Comparison of ENCODE assay signal across 14 mouse cellular contexts in genomic region chr12:34937918-34938317, GRCm38 (mm10). TPM values are rescaled to one million over a fixed set of nuclear protein-coding genes. Genes with fewer than 3 reads are reported as not detected.
DNase-seq lines count a peak whose midpoint lies in the region; ATAC-seq lines count a peak whose summit lies in the region.
"Had no signal": no experiment of that assay in that cellular context is flagged by ENCODE, and none has a peak within 500 bp of the region (broad histone marks: within the 10 kb centered on the region; RNA-seq: fewer than 3 reads in every experiment).

No protein-coding gene starts in this region.

- intact Hi-C loops in heart, postnatal 10 days (cut with DNase I): no loop called here

- no peak overlapping the region for H3K4me3 ChIP-seq in midbrain, embryonic 11.5 days (ENCODE audit: low read depth, low read length)
- H3K4me3 ChIP-seq in midbrain, embryonic 13.5 days (replicated peaks): no peak overlapping the region
- H3K4me3 ChIP-seq: embryonic facial prominence, embryonic 15.5 days; limb, embryonic 12.5 days had no signal

- peaks cover 4% of the 10 kb centered on the region; the same call in 1 of the 2 replicates for H3K9me3 ChIP-seq in midbrain, embryonic 11.5 days (ENCODE audit: control insufficient read depth, low read length)
- 0 out of 2 replicates have a peak, but pooled peaks cover 4% of the 10 kb centered on the region for H3K9me3 ChIP-seq in midbrain, embryonic 13.5 days

- 95% methylated on average over 1 of the region's 1 CpGs for WGBS in midbrain, embryonic 11.5 days
- WGBS in midbrain, embryonic 13.5 days: 92% methylated on average over 1 of the region's 1 CpGs

- no peak overlapping the region for H3K9ac ChIP-seq in midbrain, embryonic 11.5 days (ENCODE audit: low read length)
- H3K9ac ChIP-seq in midbrain, embryonic 13.5 days (replicated peaks): no peak overlapping the region
- H3K9ac ChIP-seq: embryonic facial prominence, embryonic 15.5 days; hindbrain, embryonic 14.5 days; limb, embryonic 12.5 days had no signal

- DNase-seq in heart, postnatal 4 days: peak; percentile 10
- DNase-seq in heart, postnatal 10 days: no peak
- peak; percentile 87 for DNase-seq in midbrain, embryonic 11.5 days (ENCODE audit: low spot score, missing footprints)
- DNase-seq in embryo, embryonic 11 days: peak; percentile 22
- DNase-seq in thymus, postnatal 14 days: peak; percentile 49
- no peak for DNase-seq in right cerebral cortex, postnatal 10 days (ENCODE audit: low spot score in 2 of 2)
- DNase-seq in right cerebral cortex, adult 2 months (ENCODE audit: low spot score in 2 of 2): no peak
- DNase-seq: gastrocnemius, postnatal 36 days; midbrain, embryonic 14.5 days had no signal

- H3K4me2 ChIP-seq in midbrain, embryonic 11.5 days: no peak overlapping the region
- H3K4me2 ChIP-seq in midbrain, embryonic 13.5 days (replicated peaks): no peak overlapping the region
- H3K4me2 ChIP-seq: embryonic facial prominence, embryonic 15.5 days; hindbrain, embryonic 14.5 days; limb, embryonic 12.5 days had no signal

- ATAC-seq in midbrain, embryonic 11.5 days (ENCODE audit: low FRiP score): no peak
- ATAC-seq in midbrain, embryonic 13.5 days: no peak
- ATAC-seq: Patski had no signal

- H3K4me1 ChIP-seq in midbrain, embryonic 11.5 days (ENCODE audit: control insufficient read depth, insufficient read depth, low read length): no peaks in the 10 kb centered on the region
- H3K4me1 ChIP-seq in midbrain, embryonic 13.5 days (replicated peaks): no peaks in the 10 kb centered on the region
- H3K4me1 ChIP-seq: embryonic facial prominence, embryonic 15.5 days; limb, embryonic 12.5 days had no signal

- H3K27ac ChIP-seq in midbrain, embryonic 11.5 days (ENCODE audit: low read depth, low read length): no peak overlapping the region
- H3K27ac ChIP-seq in midbrain, embryonic 13.5 days: no peak overlapping the region
- H3K27ac ChIP-seq: embryonic facial prominence, embryonic 15.5 days; hindbrain, embryonic 14.5 days; limb, embryonic 12.5 days had no signal

- H3K36me3 ChIP-seq in midbrain, embryonic 11.5 days (ENCODE audit: control insufficient read depth, insufficient read depth, low read length): no peaks in the 10 kb centered on the region
- no peaks in the 10 kb centered on the region for H3K36me3 ChIP-seq in midbrain, embryonic 13.5 days
- H3K36me3 ChIP-seq: embryonic facial prominence, embryonic 15.5 days; limb, embryonic 12.5 days had no signal

- no peaks in the 10 kb centered on the region for H3K27me3 ChIP-seq in midbrain, embryonic 11.5 days (ENCODE audit: control insufficient read depth, insufficient read depth, low read length)
- H3K27me3 ChIP-seq in midbrain, embryonic 13.5 days: no peaks in the 10 kb centered on the region
- H3K27me3 ChIP-seq: embryonic facial prominence, embryonic 15.5 days; limb, embryonic 12.5 days had no signal

RNA-seq across cellular contexts. Expression of gene Hdac9, which starts 21.0 kb away (rescaled TPM):
- 10 to 100 TPM; 15.4 to 18.2 TPM for total RNA-seq in heart, postnatal 4 days (2021)
- 10 to 100 TPM; 11.8 to 25.2 TPM for total RNA-seq in heart, postnatal 10 days (2021)
- polyA plus RNA-seq in midbrain, embryonic 11.5 days (2014; fragmentation: Nextera tagmentation; extraction: Ambion mirVana): 14.1 and 16.9 TPM in 2 replicates
- 10.5 and 11.9 TPM in 2 replicates for polyA plus RNA-seq in midbrain, embryonic 13.5 days (2015; fragmentation: Nextera tagmentation; extraction: Ambion mirVana)

RNA-seq across cellular contexts. Expression of gene Prps1l1, which starts 46.6 kb away (rescaled TPM):
- not detected for total RNA-seq in heart, postnatal 4 days (2021)
- total RNA-seq in heart, postnatal 10 days (2021): not detected
- polyA plus RNA-seq in midbrain, embryonic 11.5 days (2014; fragmentation: Nextera tagmentation; extraction: Ambion mirVana): not detected in 2 replicates
- polyA plus RNA-seq in midbrain, embryonic 13.5 days (2015; fragmentation: Nextera tagmentation; extraction: Ambion mirVana): 0.09 TPM in 1 of 2 replicates, not detected in the other
- total RNA-seq: gastrocnemius, postnatal 36 days had no signal
- polyA plus RNA-seq: embryonic facial prominence, embryonic 15.5 days; hindbrain, embryonic 14.5 days; limb, embryonic 12.5 days; midbrain, embryonic 14.5 days; Patski had no signal

Comparison
In these comparisons a context has a peak if more than half of its experiments do, and no peak if none do; other contexts are left out.
1. DNase-seq: peak in heart, postnatal 4 days (single experiment), midbrain, embryonic 11.5 days (single experiment), embryo, embryonic 11 days (single experiment) and thymus, postnatal 14 days (single experiment); none in heart, postnatal 10 days (0 of 2), right cerebral cortex, postnatal 10 days (0 of 2) and right cerebral cortex, adult 2 months (0 of 2).